Mouse (Mus musculus) stomach, postnatal 0 days (tissue): ENCODE data around the gene Tmem79.
"Not testable (repeated sequence)": the region's sequence is repeated elsewhere in the genome, so short reads cannot be mapped to it uniquely, and the experiment has no call there.

Source experiments
- CTCF ChIP-seq: IDR thresholded peaks from 2 replicates; pipeline ENCODE4 v1.5.1; 2016; ENCODE audit warnings: antibody characterized with exemption, low read depth, mild to moderate bottlenecking, moderate library complexity
- EP300 ChIP-seq: optimal IDR thresholded peaks from 2 replicates; pipeline ENCODE3; 2016; ENCODE audit warnings: antibody characterized with exemption

- TF ChIP-seq CTCF, EP300: not testable (repeated sequence)
Measured at GRCm38 (mm10) chr3:88372643-88373042, 36.7 kb upstream of the Tmem79 start, which contains the start of gene Bglap3.
